Mouse (Mus musculus) ES-Bruce4 (cell line): ENCODE measurements around the gene Trappc5.

ENCODE experiments used
- CTCF ChIP-seq: IDR thresholded peaks from one replicate; pipeline ENCODE4 v1.8.1; 2011; ENCODE audit warnings: low read depth, low read length
- POLR2A ChIP-seq: IDR thresholded peaks from one replicate; pipeline ENCODE4 v1.8.1; 2011; ENCODE audit warnings: low read length; ENCODE audit not compliant: insufficient read depth

DNA sequence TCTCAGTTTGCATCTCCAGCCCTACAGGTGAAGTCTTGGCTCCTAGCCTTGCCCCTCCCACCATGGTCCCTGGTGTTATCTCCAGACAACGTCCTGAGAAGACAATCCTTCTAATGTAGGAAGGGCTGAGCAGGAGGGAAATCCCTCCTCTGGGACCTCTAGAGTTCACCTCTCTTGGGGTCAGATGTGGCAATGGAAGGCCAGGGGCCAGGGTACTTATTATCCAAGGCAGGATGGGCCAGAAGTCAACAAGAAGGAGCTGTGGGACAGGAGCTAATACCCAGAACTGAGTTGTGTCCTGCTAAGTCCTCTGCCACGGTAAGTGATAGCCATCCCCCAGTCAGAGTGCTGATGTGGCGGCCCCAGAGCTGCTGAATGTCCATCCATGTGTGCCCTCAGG, 20.6 kb upstream of the Trappc5 start, which contains the start of gene Retn:
- TF ChIP-seq CTCF: no peak
- TF ChIP-seq POLR2A: no peak
